Mouse (Mus musculus) thymus, postnatal 4 days (tissue): ENCODE data around the gene Dffa.

Source experiments
- DNase-seq: peaks from one replicate; pipeline ENCODE4 v3.0.0; 2021

The Dffa gene

GRCm38 (mm10) chr4:149103875-149104561, at the start of gene Dffa:
Dffa (plus strand) TSS chr4:149104146.
- peak; percentile 94 for DNase-seq

GRCm38 (mm10) chr4:149055847-149056246, 48.1 kb upstream of the Dffa start:
- no peak for DNase-seq

DNA sequence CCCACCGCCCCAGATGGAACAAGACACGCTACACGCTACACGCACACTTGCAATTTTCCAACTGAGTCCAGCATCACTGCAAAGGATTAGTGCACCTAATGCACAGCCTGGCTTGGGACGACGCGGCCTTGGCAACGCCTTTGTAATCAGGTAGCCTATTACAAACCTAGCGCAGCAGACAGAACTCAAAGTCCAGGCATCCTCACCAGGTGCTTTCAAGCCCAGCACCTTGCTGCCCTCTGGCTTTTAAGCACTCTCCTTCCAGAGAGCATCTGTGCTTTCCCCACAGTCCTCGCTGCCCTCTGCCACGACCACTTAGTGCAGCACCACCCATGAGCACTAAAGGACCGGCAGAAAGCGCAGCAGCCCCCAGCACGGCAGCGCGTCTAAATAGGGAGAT, 47.0 kb upstream of the Dffa start:
- no peak for DNase-seq

DNA sequence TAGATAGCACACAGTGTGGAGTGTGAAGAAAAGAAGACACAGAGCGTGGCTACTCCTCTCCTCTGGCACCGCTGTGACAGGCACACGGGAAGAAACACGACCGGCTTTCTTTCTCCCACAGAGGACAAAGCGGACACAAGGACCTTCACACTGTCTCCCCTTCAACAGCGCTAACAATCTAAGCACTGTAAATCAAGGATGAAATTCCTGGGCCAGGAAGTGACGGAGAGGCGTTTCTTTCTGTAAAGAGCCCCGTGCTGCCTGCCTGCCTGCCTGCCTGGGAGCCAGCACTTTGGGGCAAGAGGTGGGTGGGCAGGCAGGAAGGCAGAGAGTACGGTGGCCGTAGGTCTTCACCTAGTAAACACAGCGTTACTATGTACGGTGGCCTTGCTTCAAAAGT, 46.5 kb upstream of the Dffa start:
- DNase-seq = no peak

DNA sequence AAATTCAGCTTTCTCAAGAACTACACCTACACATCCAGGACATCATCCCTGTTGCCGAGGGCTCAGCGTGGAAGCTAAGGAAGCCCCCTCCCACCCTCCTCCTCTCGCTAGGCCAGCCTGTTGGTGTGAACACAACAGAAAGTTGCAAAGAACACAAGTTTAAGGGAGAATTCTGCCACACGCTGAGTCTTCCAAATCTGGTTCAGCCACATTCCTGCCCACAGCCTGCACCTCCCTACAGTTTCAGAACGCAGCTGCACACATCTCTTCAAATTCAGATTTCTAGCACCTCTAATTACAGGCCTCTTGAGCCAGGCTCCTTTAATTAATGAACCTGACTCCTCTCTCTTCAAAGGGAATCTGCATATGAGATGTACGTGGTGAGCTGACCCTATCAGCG, 45.6 kb upstream of the Dffa start:
- DNase-seq = no peak

- DNase-seq = no peak
Observed at GRCm38 (mm10) chr4:149059713-149060112, 44.2 kb upstream of the Dffa start.

- DNase-seq = no peak
Observed at GRCm38 (mm10) chr4:149060621-149061431, 43.1 kb upstream of the Dffa start.

GRCm38 (mm10) chr4:149061432-149061718, 42.6 kb upstream of the Dffa start:
- no peak for DNase-seq

DNA sequence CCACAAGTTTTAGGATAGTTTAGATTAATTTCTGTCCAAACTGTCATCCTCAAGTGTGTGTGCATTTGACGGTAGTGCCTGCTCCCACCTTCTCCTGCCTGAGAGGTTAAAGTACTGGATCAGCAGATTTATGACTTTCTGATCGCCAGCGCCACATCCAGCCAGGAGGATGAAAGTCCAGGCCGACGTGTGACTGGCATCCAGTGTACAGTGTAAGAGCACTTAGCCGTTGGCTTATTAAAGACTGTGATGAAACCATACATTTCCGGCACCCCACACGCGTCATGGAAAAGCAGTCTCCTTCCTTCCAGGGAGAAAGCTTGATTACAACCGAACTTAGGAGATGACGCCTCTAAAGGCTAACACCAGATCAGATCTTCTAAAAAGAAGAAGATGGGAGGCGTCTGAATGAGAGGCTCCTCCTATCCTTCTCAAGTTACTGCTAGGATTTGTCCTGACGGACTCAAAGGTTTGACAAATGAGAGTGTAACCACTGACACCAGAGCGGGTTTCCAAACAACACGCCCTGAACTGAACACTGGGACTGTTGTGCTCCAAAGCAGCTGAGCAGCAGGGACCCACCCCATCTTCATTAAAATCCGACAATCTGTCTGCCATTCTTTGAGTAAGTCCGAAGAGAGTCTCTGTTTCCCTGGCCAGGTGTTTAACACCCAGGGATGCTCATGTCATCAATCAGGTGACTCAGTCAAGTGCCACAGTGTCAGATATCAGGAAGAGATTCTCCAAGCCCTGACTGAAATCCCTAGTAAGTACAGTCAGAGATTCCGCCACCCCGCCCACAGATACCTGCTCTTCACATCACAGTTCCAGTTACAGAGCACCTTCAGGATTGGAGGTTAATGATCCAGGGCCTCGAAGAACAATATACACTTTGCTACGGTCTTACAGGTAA, 41.3 kb upstream of the Dffa start:
- DNase-seq = no peak

DNA sequence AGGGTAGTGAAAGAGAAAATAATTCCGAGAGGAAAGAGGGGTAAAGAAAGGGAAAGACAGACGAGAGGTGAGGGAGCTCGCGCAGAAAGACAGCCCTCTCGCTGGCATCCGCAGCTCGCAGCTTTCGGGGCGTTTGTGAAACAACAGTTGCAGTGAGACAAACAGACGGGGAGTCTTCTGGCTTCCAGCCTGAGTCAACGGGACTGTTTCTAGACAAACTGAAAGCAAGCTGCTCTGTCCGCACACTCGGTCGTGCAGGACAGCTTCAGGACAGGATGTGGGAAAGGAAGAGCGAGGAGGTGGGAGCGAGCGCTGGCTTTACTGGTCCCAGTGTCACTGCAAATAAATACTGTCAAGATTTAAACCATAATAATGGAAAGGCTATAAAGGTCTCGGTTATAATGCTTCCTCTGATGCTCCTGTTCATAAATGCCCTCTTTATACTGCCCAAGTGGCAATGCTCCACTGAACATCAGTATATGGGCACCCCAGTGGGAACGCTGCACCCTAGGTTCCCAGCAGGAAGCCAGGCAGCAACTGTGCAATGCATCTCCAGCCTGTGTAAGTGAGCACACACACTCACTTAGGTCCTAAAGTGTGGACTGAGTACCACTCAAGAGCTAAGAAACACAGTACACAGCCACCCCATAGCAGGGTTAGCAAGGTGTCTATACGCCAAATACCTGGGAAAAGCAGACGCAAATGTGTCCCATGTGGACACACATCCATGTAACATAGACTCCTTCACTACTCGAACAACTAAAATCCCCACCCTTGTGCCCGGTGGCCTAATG, 39.7 kb upstream of the Dffa start:
- DNase-seq = peak; percentile 22

- peak; percentile 70 for DNase-seq
Observed at GRCm38 (mm10) chr4:149066672-149067551, 37.0 kb upstream of the Dffa start.

DNA sequence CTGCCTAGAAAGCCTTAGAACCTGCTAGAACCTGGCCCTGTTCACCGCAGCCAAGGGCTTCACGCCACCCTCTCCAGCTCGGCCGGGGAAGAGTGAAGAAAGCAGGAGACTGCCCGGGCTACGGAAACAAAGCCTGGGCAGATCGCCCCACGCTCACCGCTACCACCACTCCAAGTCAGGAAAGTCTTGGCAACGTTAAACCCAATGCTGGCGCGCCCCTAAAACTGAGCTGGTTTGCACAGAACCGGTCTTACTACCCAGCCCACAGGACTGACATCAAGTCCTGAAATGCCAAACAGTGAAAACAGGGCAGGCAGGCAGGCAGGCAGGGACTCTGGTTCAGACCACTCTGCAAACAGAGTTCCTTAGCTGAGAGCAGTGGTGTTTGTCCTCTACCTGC, 28.9 kb upstream of the Dffa start:
- DNase-seq = no peak

DNA sequence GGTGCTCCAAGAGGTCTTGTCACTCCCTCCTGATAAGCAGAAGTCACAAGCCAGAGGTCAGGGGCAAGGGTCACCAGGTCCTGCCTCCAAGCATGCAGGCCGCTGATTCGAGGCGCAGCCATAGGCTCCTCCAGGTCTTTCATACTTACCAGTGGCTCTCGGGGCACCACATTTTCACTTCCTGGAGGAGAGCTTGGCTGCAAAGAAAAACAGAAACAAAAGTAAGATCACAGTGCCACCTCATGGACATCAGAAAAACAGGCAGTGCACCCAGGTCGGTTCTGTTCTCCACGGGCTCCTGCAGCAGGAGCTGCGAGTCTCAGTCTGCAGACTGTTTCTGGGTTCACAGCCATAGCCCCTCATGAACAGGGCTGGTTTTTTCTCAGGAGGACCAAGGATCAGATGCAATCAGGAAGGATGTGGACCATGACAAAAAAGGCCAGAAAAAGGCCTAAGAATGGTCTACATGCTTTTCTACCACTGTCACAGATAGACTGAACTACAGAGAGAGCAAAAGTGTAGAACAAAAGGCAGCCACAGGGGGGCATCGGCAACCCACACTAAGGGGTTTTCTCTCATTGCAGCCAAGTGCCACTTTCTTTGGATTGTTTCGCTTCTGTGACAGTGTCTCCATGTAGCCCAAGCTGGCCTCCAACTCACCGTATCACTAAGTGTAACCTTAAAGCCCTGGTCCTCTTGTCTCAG, 27.9 kb upstream of the Dffa start:
- peak; percentile 84 for DNase-seq

DNA sequence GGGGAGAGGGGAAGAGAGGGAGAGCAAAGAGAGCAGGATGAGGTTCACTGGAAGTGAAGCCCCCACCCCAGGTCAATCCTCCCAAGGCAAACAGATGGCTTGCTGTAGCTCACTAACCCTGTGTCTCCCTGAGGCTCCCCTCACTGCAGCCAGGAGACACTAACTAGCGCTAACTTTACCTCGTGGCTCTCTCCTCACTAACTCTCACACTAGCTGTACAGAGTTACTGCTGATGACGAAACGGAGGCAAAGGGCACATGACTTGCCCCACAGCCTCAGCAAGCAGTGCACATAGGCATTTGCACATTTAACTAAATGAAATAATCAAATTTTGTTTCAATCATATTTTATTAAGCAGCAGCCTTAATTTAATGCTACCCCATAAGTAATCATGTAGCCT, 25.7 kb upstream of the Dffa start:
- no peak for DNase-seq

GRCm38 (mm10) chr4:149079629-149080028, 24.3 kb upstream of the Dffa start:
- DNase-seq = no peak

DNA sequence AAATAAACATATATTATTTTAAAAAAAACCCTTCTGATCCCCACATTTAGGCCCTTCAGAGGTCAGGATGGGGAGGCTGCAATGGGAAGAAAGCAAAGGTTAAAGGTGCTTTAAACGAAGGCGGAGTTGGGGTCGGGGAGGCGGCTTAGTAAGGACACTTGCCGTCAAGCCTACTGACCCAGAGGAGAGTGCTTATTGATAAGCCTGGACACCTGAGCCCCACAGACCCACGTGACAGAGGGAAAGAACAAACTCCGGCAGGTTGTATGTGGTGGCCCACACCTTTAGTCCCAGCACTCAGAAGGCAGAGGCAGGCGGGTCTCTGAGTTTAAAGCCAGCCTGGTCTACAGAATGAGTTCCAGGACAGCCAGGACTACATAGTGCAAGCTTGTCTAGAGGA, 23.8 kb upstream of the Dffa start:
- no peak for DNase-seq

DNA sequence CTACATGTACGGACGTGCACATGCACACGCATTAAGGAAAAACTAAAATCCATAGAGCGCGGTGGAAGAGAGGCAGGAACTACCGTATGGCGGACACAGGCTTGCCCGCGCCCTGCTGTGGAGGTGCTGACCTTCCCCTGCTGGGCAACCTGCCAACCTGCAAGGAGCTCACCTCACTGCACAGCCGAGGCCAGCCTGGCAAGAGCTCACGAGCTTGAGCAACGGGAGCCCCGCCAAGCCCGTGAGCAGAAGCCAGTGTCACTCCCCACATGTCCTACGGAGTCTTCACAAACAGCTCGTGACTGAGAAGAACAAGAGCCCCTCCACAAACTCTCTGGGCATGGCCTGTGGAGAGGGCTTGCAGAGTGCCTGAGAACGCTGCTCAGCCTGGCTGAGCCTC, 22.4 kb upstream of the Dffa start:
- DNase-seq = no peak

- DNase-seq = no peak
Observed at GRCm38 (mm10) chr4:149085381-149085780, 18.6 kb upstream of the Dffa start.

DNA sequence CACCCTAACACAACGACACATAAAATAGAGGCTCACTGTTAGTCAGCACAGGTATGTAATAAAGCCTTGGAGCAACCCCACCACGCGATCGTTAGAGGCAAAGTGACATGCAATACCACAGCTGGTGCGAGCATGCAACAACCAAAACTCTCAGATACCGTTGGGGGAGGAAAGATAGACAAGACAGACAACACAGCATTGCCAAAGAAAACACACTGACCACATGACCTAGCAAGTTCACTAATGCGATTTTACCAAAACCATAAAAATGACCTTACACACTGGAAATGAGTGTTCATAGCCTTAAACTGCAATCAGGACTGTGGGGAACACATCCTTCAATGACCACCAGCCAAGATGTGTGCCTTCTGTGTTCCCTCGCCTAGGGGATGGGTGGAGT, 12.6 kb upstream of the Dffa start:
- no peak for DNase-seq

DNA sequence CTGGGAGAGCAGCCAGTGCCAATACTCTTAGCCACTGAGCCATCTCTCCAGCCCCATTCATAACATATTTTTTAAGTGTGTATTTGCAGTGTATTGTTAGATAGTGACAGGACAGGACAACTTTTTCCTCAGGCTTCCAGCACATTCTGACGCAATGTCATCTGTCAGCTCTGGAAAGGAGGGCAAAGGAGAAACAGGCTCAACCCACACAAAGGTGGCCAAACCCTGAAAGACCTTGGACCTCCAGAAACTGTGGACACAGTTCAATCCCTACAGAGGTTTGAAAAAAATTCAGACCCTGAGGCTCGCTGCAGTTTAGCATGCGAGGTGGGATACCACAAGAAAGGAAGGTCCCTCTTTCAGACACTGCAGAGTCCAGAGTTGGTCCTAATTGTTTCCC, 6.0 kb upstream of the Dffa start:
- DNase-seq = no peak

- DNase-seq = no peak
Observed at GRCm38 (mm10) chr4:149098571-149098970, 5.4 kb upstream of the Dffa start.
